Mouse (Mus musculus) thymus, adult 2 months (tissue): ENCODE data around the gene Vps18. TPM values are rescaled to one million over a fixed set of nuclear protein-coding genes. Genes with fewer than 3 reads are reported as not detected.
A peak's percentile ranks its signal among the peaks of the same experiment; 100 is the strongest.

Experiments used
- DNase-seq: peaks from one replicate; pipeline ENCODE4 v3.0.0; 2021
- H3K27ac ChIP-seq: fragments of 200-500 bp; 2 replicates; pipeline ENCODE4 v1.5.1; 2012; ENCODE audit warnings: low read length, control low read depth; ENCODE audit not compliant: control insufficient read depth, insufficient read depth
- H3K27me3 ChIP-seq: fragments of 200-500 bp; 2 replicates; pipeline ENCODE4 v1.6.1; 2012; ENCODE audit warnings: mild to moderate bottlenecking, low read length, moderate library complexity, mixed read lengths; ENCODE audit not compliant: control insufficient read depth, insufficient read depth
- H3K36me3 ChIP-seq: fragments of 200-500 bp; 2 replicates; pipeline ENCODE4 v1.6.1; 2012; ENCODE audit warnings: mild to moderate bottlenecking, low read length, moderate library complexity; ENCODE audit not compliant: control insufficient read depth, insufficient read depth
- H3K4me1 ChIP-seq: fragments of 200-500 bp; replicated peaks from 2 replicates; pipeline ENCODE4 v1.6.1; 2012; ENCODE audit warnings: low read length; ENCODE audit not compliant: control insufficient read depth, insufficient read depth
- H3K4me3 ChIP-seq: fragments of 200-500 bp; 2 replicates; pipeline ENCODE4 v1.5.1; 2012; ENCODE audit warnings: mild to moderate bottlenecking, low read length, control low read depth, moderate library complexity; ENCODE audit not compliant: control insufficient read depth, insufficient read depth
- CTCF ChIP-seq: fragments of 200-500 bp; IDR thresholded peaks from 2 replicates; pipeline ENCODE4 v1.5.1; 2012; ENCODE audit warnings: mild to moderate bottlenecking, control low read depth, low read length, moderate library complexity, borderline replicate concordance; ENCODE audit not compliant: control insufficient read depth, poor library complexity, insufficient read depth; ENCODE audit errors: extremely low read depth
- POLR2A ChIP-seq: fragments of 200-500 bp; IDR thresholded peaks from 2 replicates; pipeline ENCODE4 v1.6.1; 2012; ENCODE audit warnings: mild to moderate bottlenecking, low read length, control low read depth, moderate library complexity; ENCODE audit not compliant: control insufficient read depth, poor library complexity, insufficient read depth; ENCODE audit errors: extremely low read depth
- WGBS: fragments of 180-500 bp; shearing (Covaris S2); methylation state at CpG from one replicate; pipeline ENCODE4 v1.1.7; 2018; 5-methylcytosine and 5-hydroxymethylcytosine counted together
- polyA plus RNA-seq: library from polyadenylated mRNA; depleted of rRNA; stranded (reverse); fragments of >200 nt; gene quantifications from 2 replicates; pipeline ENCODE4 v1.2.3, GENCODE M21; 2012

Gene Vps18
- polyA plus RNA-seq, 1 experiment: 28.4 TPM

- 2% methylated on average over 60 of the region's 61 CpGs for WGBS
- Histone ChIP-seq H3K27me3 (peaks cover 19% of the 10 kb centered on the region; the same call in 1 of the 2 replicates), H3K27ac (no peak overlapping the region)
These were observed 37.9 kb downstream of the Vps18 start for GRCm38 (mm10) chr2:119326161-119327101.

GRCm38 (mm10) chr2:119327102-119327480, 38.6 kb downstream of the Vps18 start:
- DNase-seq: peak; percentile 61
- Histone ChIP-seq H3K27me3 (peaks cover 14% of the 10 kb centered on the region; the same call in 1 of the 2 replicates), H3K27ac (no peak overlapping the region), H3K4me3 (peak overlapping the region; percentile 36), H3K36me3 (no peaks in the 10 kb centered on the region), H3K4me1 (peaks cover 29% of the 10 kb centered on the region)
- TF ChIP-seq POLR2A: no peak
- peak; percentile 80; the same call in 1 of the 2 replicates for TF ChIP-seq CTCF
- WGBS: under 1% methylated on average over 30 of the region's 30 CpGs

More at GRCm38 (mm10) chr2:119326161-119327101, 37.9 kb downstream of the Vps18 start:
- Histone ChIP-seq H3K36me3 (no peaks in the 10 kb centered on the region), H3K4me1 (peaks cover 34% of the 10 kb centered on the region), H3K4me3 (peak overlapping the region; percentile 19)
- TF ChIP-seq POLR2A (no peak), CTCF (no peak)
- DNase-seq: no peak

- no peak for TF ChIP-seq CTCF
- no peak for TF ChIP-seq POLR2A
- 80% methylated on average over 11 of the region's 11 CpGs for WGBS
- Histone ChIP-seq H3K4me3 (no peak overlapping the region), H3K4me1 (peaks cover 22% of the 10 kb centered on the region), H3K27ac (no peak overlapping the region), H3K27me3 (peaks cover 10% of the 10 kb centered on the region; the same call in 1 of the 2 replicates), H3K36me3 (no peaks in the 10 kb centered on the region)
- DNase-seq: no peak
These were observed 39.5 kb downstream of the Vps18 start for GRCm38 (mm10) chr2:119327942-119328526.

GRCm38 (mm10) chr2:119328546-119328945, 40.0 kb downstream of the Vps18 start:
- H3K36me3 ChIP-seq: no peaks in the 10 kb centered on the region
- H3K27me3 ChIP-seq: peaks cover 10% of the 10 kb centered on the region; the same call in 1 of the 2 replicates
- no peak for DNase-seq
- no peak overlapping the region for H3K27ac ChIP-seq
- H3K4me1 ChIP-seq: peaks cover 22% of the 10 kb centered on the region
- no peak overlapping the region for H3K4me3 ChIP-seq
- TF ChIP-seq POLR2A (no peak), CTCF (no peak)
- WGBS: 79% methylated on average over 5 of the region's 5 CpGs

GRCm38 (mm10) chr2:119329123-119329817, 40.7 kb downstream of the Vps18 start:
- Histone ChIP-seq H3K4me1 (peaks cover 20% of the 10 kb centered on the region), H3K4me3 (no peak overlapping the region), H3K36me3 (no peaks in the 10 kb centered on the region), H3K27ac (no peak overlapping the region), H3K27me3 (peaks cover 10% of the 10 kb centered on the region; the same call in 1 of the 2 replicates)
- TF ChIP-seq POLR2A (no peak), CTCF (no peak)
- DNase-seq: no peak
- 68% methylated on average over 3 of the region's 3 CpGs for WGBS

DNA sequence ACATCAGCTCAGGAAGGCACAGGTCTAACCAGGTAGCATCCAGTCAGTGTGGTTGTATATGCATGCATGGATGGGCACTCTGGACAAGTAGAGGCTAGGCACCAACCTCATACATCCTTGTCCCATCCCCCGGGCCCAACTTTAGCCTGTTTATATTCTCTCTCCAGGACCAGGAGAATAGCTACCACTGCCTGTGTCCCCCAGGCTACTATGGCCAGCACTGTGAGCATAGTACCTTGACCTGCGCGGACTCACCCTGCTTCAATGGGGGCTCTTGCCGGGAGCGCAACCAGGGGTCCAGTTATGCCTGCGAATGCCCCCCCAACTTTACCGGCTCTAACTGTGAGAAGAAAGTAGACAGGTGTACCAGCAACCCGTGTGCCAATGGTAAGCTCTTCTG, 42.3 kb downstream of the Vps18 start:
- Histone ChIP-seq H3K4me3 (no peak overlapping the region), H3K27me3 (peaks cover 8% of the 10 kb centered on the region; the same call in 1 of the 2 replicates), H3K27ac (no peak overlapping the region), H3K4me1 (peaks cover 15% of the 10 kb centered on the region), H3K36me3 (no peaks in the 10 kb centered on the region)
- no peak for DNase-seq
- WGBS: 95% methylated on average over 8 of the region's 8 CpGs
- TF ChIP-seq CTCF (no peak), POLR2A (no peak)
